Mouse (Mus musculus): Measurements from ENCODE around the gene Ceacam18.
A peak's percentile ranks its signal among the peaks of the same experiment; 100 is the strongest.

Gene Ceacam18

DNA sequence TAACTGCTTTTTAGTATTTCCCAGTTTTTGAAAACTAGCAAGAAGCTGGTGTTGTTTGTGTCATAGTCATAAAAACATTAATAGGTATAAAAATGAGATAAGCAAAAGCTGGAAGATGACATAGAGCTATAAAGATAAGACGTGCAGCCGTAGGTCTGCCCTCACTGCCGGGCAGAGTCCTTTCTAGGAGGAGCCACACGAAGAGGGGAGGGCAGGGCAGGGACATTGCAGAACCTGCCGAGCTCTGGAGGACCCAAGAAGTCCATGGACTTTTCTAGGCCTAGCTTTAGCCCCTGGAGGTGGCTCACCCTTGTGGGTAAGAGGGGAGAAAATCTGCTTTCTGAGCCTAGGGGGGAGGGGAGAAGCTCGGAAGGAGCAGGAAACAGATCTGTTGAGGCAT is at the start of gene Ceacam18:
TSS of gene Ceacam18 (plus strand) at position 208 of the 400 bp plus-strand sequence.
- no peak for DNase-seq (ENCODE audit: low spot score in 2 of 2)

DNA sequence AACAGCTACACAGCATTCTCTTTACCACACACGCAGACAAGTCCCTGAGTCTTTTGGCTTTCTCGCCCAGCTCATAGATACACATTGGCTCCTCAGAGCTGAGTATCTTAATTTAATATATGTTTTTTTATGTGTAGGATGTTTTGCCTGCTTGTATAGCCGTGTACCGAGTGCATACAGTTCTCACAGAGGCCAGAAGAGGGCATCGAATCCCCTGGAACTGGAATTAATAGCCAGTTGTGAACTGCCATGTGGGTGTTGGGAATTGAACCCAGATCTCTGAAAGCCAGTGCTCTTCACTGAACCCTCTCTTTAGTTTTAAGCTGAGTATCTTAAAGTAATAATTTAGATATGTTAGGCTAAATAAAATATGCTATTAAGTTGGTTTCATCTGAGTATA is 49.7 kb upstream of the Ceacam18 start:
- no peak for DNase-seq (ENCODE audit: low spot score in 2 of 2)

- DNase-seq (ENCODE audit: low spot score in 2 of 2), result no peak
Measured at GRCm38 (mm10) chr7:43601884-43602283, 32.6 kb upstream of the Ceacam18 start.

DNA sequence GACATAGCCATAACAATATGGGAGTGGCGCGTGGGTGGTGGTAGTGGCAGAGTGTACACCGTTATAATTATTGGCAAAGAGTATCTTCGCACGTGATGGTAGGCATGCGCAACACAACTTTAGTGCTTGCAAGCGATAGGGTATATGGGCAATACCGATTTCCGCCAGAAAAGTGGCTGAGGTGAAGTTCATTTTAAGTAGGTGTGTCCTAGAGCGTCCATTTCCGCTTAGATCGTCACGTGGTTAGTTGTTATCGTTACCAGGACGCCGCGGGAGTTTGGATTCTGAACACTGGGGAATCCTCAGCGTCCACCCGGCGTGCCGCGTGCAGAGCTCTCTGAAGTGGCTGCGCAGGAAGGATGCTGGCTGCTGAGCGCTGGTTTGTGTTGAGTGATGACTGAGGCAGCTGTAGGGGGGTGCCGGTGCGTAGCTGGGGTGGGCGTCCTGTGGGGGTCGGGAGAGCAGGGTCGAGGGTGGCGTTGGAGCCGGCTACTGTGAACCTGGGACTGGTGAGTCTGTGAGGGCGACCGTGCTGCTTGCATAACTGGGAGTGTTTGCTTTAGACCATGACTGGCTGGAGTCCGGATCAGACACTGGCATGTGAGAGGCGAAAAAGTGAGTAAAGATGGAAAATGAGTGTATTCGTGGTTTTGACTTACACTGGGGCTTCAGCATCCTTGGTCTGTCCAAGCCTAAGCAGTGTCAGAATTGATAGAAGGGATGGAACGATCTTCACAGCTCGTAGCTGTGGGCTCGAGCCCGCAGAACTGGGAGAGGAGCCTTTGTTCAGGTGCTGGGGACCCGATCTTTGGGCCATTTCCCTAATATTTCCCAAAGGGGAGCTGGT is 27.4 kb upstream of the Ceacam18 start, which contains the start of gene Zfp819:
TSS of gene Zfp819 (plus strand) at position 274 of the 847 bp plus-strand sequence.
- DNase-seq (ENCODE audit: low spot score in 2 of 2), result peak; percentile 16 to 62

DNA sequence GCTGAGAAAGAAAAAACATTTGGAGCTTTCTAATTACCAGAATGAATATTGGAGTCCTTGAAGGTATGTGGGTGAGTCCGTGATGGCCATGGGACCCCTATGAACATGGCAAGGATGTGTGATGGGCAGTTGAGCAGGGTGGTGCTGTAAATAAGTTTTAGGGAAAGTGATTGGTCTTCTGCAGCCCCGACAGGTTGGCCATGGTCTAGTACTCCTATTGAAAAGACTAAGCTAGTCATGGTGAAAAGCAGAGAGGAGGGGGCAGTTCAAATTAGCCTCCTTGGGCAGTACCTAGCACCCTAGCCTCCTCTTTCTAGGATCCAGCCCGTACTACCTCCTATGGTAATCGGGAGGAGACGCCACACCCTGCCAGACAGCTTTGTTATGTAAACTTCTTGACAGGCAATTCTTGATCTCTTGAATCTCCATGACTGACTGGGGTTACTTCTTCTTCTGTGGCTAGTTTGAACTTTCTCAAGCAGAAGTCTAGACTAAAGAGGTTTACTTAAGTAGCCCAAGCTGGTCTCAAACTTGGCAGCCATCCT is 26.7 kb upstream of the Ceacam18 start:
- no peak for DNase-seq (ENCODE audit: low spot score in 2 of 2)

DNA sequence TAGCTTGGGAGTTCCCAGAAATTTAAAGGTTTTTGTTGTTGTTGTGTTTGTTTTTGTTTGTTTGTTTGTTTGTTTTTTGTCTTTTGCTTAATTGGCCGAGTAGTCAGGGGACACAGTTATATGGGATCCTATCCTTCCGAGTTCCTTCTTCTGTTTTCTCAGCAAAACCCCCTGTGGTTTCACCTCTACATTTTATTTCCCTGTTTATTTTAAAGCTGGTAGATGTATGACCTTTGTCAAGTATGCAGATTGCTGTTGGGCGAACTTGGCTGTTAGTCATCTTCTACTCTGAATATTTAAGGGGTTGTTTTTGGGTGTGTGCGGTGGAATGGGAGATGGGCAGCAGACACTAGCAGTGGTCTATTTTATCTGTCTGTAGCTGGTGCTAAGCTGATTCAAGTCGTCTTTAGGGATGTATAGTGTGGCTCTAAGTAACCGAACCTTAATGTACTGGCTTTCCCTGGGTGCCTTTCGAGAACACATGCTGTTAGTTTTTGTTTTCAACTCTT is 26.1 kb upstream of the Ceacam18 start:
- no peak for DNase-seq (ENCODE audit: low spot score in 2 of 2)

GRCm38 (mm10) chr7:43613816-43614551 is 20.5 kb upstream of the Ceacam18 start:
- DNase-seq (ENCODE audit: low spot score in 2 of 2), result no peak

DNA sequence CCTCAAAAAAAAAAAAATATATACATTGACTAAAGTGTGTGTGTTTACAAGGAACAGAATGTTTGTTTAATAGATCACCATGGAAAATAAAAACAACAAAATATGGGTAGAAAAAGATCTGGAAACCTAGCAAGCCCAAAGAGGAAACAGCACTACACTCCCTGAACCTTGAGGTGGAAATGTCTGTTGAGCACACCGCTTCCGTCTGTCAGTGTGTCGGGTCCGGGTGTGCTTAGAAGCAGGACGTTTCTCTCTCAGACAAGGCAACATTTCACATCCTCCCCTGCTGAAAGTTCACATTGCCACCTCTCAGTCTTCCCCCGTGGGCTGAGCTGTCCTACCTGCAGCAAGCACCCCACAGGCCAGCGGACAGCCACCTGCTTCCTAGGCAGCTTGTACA is 11.6 kb upstream of the Ceacam18 start:
- no peak for DNase-seq (ENCODE audit: low spot score in 2 of 2)

- DNase-seq (ENCODE audit: low spot score in 2 of 2), result no peak
Measured at GRCm38 (mm10) chr7:43623819-43624218, 10.7 kb upstream of the Ceacam18 start.

- DNase-seq (ENCODE audit: low spot score in 2 of 2), result no peak
Measured at GRCm38 (mm10) chr7:43625065-43625464, 9.4 kb upstream of the Ceacam18 start.

DNA sequence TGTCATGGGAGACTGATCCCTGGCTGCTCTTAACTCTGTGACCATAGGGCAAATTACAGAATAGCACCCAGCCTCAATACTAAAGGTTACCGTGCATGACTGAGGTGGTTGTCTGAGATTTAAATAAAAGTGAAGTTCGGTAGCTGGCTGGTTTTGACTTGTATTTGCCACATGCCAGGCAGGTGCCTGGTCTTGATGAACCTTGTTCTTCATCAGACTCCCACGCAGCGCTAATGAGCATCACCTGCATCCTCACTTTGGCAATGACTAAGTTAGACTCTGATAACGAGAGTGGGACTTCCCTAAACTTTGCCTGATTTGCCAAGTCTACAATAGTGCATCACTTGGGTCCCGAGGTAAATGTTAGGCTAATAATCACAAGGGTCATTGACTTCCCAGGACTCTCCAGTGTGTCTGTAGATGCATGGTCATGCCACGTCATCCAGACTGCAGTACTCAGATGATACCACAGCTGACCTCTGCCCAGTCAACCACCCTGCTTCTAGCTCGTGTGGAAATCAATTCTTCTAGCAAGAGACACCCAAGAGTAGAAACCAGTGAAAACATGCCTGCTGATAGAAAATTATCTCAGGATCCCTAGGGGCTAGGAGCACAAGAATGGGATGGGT is 8.6 kb upstream of the Ceacam18 start:
- no peak for DNase-seq (ENCODE audit: low spot score in 2 of 2)

GRCm38 (mm10) chr7:43633940-43634339 is 567 bp upstream of the Ceacam18 start:
- DNase-seq (ENCODE audit: low spot score in 2 of 2), result no peak

- no peak for DNase-seq (ENCODE audit: low spot score in 2 of 2)
Measured at GRCm38 (mm10) chr7:43636194-43636593, 1.7 kb downstream of the Ceacam18 start.

GRCm38 (mm10) chr7:43637118-43637517 is 2.6 kb downstream of the Ceacam18 start:
- no peak for DNase-seq (ENCODE audit: low spot score in 2 of 2)

- DNase-seq (ENCODE audit: low spot score in 2 of 2), result no peak
Measured at GRCm38 (mm10) chr7:43642587-43642986, 8.1 kb downstream of the Ceacam18 start.

- DNase-seq (ENCODE audit: low spot score in 2 of 2), result no peak
Measured at GRCm38 (mm10) chr7:43643046-43643652, 8.6 kb downstream of the Ceacam18 start.

- no peak for DNase-seq (ENCODE audit: low spot score in 2 of 2)
Measured at GRCm38 (mm10) chr7:43652683-43653082, 18.2 kb downstream of the Ceacam18 start.

- DNase-seq (ENCODE audit: low spot score in 2 of 2), result no peak
Measured at GRCm38 (mm10) chr7:43654519-43654918, 20.0 kb downstream of the Ceacam18 start.

DNA sequence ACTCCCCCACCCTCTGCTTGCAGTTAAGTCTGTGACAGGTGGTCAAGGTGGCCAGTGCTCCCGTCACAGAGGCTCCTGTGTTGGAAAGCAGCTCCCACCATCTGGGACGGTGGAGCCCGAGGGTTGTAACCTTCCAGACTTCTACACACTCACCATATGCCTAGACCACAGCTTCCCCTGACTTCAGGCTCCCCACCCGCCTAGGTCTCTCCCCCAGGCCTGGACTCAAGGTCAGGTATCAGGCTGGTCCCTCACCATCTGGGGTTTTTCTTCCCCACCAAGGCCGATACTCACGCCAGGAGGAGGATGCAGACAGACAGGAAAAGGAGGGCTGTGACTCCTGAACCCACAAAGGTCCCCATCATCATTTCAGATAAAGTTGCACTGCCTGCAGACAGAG is 21.7 kb downstream of the Ceacam18 start:
- DNase-seq (ENCODE audit: low spot score in 2 of 2), result no peak

DNA sequence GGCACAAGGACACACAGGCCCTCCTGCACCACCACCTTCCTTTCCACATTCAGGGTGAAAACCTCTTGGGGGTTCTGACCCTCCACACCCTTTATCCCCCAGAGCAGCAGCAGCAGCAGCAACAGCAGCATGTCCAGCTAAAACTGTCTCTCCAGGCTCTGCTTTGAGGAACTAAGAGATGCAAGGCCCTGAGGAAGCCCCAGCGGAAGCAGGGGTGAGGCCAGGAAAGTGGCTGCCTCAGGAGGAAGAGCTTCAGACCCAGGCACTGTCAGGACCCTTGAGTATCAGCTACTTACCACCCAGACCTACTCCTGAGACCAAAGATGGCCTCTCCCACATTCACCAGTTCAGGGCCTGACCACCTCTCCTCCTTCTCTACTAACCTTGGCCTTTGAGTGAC is 25.5 kb downstream of the Ceacam18 start, which contains the start of gene Siglece:
TSS of gene Siglece (minus strand) at position 160 of the 400 bp plus-strand sequence.
- DNase-seq (ENCODE audit: low spot score in 2 of 2), result no peak

DNA sequence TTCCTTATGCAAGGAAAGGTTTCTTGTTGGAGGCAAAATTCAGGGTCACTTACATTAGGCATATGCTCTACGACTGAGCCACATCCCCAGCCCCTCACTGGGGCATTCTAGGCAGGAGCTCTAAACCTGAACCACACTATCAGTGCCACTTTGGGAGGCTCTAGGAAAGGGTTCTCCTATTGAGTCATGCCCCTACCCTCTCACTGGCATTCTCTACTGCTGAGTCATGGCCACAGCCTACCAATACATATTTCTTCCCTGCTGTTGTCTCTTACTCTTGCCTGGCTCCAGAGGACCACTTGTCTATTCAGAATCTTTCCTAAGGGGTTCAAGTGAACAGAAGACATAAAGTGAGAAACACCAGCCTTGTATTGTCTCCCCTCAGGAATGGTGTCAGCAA is 28.3 kb downstream of the Ceacam18 start:
- DNase-seq (ENCODE audit: low spot score in 2 of 2), result no peak
